Mouse (Mus musculus) c-Kit-positive CD71-positive TER-119-negative erythroid progenitor cells, embryonic 14.5 days (primary cell): Measurements from ENCODE around the gene 4933402N03Rik.

ENCODE experiments used
- DNase-seq: peaks from one replicate; pipeline ENCODE4 v3.0.0-alpha.2; 2013; ENCODE audit warnings: low read depth

The 4933402N03Rik gene

DNA sequence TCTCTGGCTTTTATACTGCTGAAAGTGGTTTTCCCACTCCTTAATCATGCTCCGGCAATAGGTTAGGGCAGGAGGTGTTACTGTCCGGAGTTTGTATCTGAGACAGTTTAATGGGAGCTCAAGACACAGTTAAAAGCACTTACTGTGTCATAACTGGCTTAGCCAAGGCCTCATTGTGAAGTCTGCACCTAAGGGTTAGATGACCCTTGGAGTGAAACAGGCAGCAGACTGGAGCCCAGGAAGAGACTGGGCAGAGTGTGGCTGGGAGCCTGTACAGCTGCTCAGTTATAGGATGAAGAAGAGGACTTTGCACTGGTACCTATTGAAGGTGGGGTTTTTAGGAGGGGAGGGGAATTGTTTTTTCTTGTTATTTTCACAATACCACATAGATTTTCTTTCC, at the start of gene 4933402N03Rik:
TSS of gene 4933402N03Rik (minus strand) at position 101 of the 400 bp plus-strand sequence.
- DNase-seq = no peak

DNA sequence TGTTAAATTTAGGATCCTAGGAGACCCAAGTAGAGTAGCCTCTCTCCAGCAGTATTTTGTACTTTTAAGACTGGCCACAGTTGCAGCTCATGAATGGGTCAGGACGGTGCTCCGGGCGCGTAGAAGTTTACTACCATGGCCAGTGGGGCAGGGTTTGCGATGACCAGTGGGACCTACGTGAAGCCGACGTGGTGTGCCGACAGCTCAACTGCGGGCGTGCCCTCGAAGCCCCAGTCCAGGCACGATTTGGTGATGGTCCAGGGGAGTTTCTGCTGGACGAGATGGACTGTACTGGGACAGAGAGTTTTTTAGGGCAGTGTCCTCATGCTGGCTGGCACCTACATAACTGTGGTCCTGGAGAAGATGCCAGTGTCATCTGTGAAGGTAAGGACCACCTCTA, 41.9 kb upstream of the 4933402N03Rik start:
- DNase-seq = no peak

DNA sequence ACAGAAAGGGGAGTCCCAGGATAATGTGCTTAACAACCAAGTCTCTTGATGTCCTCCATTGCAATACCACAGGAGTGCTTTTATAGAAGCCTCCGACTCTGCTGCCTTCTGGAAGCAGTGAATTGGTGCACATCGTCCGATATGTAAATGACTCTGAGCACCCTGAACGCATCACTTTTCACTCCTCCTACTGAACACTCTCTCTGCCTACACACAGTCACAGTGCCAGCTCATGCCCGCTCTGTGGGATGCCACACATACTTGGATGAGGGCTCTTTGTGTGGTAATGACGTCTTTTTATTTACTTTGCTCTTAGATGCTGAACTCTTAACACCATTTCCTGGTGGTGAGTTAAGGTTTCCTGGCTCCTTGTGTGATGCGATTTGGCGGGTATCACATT, 40.9 kb upstream of the 4933402N03Rik start:
- no peak for DNase-seq

DNA sequence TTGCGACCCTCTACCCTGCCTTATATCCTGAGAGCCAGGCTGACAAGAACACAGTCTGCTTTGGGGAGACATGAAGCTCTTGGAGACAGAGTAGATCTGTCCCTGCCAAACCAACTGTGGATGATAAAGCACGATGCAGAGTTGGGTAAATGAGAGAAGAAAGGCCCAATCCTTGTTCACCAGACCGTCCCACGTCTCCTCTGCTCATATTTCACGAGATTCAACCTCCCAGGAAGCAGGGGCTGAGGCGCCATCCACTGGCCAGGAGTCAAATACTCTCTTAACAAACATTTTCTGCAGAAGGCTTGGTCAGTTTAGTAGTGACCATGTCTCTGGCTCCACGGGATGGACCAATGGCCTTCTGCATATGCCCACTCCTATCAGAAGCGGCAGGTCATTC, 38.2 kb upstream of the 4933402N03Rik start:
- DNase-seq = no peak

DNA sequence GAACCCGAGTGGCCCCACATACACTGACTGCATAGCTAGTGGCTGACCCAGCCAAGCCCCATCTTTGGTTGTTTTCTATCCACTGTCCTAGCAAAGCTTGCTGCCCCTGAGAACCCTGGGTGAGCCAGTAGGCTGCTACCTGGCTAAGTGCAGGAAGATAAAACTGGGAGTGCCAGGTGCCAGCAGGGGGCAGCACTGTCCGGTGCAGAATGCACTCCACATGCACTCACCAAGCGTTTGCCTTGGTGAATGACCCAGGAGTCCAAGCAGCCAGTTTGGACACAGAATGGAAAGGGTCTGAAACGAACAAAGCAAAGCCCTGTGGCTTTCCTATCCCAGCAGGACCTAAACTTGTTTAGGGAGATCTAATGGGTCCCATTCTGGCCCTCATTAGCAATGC, 36.6 kb upstream of the 4933402N03Rik start:
- DNase-seq = no peak

DNA sequence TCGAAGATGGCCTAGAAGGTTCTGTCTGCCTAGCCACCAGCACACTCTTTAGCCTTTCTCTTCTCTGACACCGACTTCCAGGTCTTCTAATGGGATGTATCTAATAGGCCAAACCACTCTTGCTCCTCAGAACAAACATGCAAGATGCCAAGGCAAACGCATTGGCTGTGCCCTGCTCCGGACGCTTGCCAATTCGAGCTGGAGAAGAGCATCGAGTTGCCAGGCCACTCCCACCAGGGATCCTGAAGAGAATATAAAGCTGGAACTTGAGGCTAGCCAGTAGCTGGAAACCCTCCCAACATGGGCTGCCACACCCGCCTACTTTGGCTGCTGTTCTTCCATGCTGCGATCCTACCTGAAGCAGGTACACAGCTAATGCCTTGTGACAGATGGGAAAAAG, 28.0 kb upstream of the 4933402N03Rik start, which contains the start of gene 5430419D17Rik:
TSS of gene 5430419D17Rik (plus strand) at position 282 of the 400 bp plus-strand sequence.
- DNase-seq = no peak

DNA sequence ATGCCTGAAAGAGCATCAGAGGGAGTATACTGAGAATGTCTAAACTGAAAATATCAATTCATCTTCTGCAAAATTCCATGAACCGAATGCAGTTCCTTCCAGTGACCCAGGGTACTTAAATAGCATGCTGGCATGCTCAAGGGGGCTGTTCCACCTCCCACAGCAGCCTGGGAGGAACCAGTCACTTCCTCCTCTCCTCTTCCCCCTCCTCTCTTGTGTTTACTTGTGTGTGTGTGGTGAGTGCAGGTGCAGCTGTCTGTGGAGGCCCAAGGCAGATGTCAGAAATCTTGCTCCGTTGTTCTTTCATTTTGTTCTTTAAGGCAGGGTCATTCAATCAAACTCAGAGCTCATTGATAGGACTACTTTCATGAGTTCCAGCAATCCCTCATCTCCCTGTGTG, 23.0 kb upstream of the 4933402N03Rik start:
- DNase-seq = no peak

DNA sequence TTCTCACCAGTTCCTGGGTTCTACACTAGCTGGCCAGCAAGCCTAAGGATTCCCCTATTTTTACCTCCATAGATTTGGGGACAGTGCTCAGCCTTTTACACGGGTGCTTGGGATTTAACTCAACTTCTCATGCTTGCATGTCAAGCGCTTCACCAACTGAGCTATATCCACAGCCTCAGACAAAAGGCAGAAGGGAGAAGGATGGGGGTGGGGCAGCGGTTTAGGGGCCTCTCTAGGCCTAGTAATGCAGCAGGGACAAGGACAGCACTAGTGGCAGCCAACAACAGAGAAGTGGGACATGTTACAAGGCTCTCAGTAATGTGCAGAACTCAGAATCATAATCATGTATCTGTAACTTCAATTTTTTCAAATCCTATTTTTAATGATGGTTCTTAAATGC, 21.7 kb upstream of the 4933402N03Rik start:
- no peak for DNase-seq

DNA sequence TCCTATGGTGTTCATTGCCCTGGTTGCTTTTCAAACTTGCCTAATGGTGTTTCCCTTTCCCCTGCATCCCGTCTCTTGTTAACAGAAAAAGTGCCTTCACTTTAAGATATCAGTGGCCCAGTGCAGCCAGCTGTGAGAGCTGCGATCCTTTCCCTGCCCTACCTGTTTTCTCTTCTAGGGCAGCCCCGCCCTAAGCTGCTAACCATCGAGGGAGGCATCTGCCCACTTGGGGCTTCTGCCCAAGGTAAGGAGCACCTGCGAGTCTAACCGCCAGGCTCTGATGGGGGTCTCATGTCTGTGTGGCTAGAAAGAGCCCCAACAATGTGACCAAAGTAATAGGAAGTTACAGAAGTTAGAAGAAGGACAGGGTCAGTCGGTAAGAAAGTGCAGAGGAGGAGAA, 16.1 kb upstream of the 4933402N03Rik start:
- DNase-seq = no peak

DNA sequence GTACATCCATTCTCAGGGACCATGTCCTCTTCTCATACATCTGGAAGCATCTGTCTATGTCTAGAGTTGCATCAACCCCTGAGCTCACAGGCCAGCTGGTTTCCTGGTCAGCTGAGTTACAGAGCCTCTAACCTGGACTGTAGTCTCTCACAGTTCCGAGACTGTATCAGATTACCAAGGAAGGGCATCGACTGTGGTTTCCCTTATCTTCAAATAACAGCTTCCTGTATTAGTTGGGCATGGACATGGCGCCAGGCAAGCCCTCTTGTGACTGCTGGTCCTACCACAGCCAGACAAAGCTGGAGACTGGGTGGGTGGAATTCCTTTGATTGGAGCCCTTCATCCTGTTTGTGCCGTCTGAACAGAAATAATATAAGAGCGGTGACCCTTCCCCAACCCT, 6.9 kb upstream of the 4933402N03Rik start:
- DNase-seq = no peak

DNA sequence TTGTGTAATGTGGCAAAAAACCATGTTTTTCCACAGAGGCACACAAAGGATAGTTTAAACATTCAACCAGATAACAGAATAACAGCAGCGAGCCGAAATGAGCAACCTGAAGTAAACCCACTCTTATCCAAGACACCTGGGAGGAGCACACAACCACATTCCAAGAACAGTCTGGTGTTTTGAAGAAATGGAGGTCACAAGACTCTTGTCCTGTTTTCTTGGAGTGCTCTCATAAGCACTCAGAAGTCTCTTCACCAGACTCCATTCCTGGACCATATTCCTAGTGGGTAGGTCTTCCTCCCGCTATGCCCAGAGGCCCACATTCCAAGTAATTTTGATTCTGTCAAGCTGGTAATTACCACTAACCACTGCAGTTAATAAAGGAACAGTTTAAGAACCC, 4.1 kb upstream of the 4933402N03Rik start:
- no peak for DNase-seq

DNA sequence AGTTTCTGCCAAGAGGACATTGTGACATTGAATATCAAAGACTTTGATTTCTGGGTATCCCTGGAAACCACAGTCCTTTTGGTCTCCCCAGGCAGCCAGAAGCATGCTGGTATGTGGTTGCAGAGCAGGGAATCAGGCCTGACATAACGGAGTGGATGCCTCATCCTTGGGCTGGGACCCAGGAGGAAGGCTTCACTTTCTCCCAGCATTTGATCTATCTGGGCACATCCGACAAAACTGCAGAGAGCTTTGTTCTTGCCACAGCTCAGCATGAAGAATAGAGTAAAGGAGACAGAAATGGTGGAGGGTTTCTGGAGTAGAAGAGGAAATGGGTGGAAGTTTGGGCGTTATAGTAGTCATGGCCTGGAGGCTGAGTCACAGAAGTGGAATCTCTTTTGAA, 12.9 kb downstream of the 4933402N03Rik start:
- DNase-seq = no peak

DNA sequence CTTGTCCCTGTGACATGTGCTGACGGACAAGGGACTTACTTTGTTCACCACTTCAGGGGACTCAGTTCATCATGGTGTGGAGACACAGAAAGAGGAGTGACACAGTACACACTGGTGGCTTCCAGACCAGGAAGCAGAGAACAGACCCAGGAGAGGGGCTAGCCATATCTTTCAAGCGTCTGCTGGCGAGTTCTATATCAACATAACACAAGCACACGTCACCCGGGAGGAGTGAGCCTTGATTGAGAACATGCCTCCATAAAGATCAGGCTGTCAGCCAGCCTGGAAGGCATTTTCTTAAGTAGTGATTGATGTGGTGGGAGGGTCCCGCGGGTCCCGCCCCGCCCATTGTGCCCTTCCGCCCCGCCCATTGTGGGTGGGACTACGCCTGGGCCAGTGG, 16.1 kb downstream of the 4933402N03Rik start:
- no peak for DNase-seq

DNA sequence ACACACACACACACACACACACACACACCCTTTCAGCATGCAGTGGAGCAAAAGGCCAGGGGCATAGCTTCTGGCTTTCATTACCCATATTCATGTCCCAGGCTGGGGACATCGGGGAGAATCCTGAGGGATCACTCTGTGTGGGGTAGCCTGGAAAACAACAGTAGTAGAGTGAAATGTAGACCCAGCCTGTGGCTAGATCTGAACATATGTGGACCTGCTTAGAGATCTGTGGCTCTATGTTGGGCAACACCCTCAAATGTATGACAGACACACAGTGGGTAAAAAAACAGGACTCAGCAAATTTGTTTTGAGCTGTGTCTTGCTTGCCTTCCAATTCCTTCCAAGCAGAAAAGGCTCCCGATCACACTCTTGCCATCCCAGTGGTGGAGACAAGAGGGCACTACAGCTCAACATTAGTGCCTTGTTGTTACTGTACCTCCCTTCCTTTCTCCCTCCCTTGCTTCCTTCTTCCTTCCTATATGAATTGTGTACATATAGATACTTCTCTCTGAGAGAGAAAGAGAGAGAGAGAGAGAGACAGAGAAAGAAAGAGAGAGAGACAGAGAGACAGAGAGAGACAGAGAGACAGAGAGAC, 23.8 kb downstream of the 4933402N03Rik start:
- DNase-seq = no peak

DNA sequence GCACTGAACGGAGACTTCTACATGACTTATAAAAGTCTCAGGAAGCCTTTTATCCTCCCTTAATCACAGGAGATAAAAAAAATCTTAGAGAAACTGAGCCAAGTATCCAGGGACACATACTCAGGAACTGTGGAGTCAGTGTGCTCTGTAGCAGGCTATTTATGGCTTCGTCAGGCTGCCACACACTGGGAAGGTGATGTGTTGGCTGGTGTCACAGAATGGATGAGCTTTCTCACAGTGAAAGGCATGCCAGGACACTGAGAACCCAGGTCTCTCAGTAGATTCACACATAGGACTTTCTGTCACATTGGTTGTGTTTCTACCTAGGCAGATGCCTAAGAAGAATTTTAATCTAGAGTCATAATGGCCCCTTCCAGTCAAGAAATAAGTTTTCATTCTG, 31.7 kb downstream of the 4933402N03Rik start:
- no peak for DNase-seq

DNA sequence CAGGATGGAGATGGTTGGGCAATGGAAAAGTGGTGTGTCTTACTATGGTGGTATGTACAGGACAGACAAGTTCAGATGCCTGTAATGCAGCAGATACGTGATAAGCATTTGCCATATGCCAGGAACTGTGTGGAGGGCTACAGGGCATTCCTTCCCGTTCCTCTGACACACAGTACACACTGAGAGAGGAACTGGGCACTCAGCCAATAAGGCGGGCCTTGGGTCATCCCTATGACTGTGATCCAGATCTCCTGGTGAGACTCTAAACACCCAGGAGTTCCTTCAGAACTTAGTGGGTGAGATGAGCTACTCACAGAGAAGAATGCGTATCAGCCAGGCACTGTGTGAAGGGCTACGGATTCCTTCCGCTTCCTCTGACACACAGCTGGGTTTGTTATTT, 32.4 kb downstream of the 4933402N03Rik start:
- DNase-seq = no peak

DNA sequence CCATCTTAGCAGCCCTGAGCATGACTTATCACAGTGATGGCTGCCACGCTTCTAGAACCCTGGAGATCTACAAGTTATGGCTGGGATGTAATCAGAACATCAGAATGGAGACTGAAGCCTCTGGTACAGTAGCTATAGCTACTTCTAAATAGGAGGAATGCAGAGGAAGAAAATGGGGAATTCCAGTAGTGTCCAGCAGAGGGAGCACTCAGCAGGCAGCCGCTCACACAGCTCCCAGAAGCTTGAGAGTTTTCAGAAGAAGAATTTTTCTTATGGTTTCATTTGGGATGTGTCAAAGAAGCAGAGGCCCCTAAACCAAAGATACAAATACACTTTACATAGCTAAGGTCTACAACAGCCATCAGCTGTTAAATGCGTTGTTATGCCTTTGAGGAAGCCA, 33.6 kb downstream of the 4933402N03Rik start:
- peak; percentile 7 for DNase-seq
